Mouse (Mus musculus): Measurements from ENCODE around the gene Tnnc1. TPM values are rescaled to one million over a fixed set of nuclear protein-coding genes. Genes with fewer than 3 reads are reported as not detected.
A peak's percentile ranks its signal among the peaks of the same experiment; 100 is the strongest.

Tnnc1 gene
- polyA plus RNA-seq, 1 experiment: 0.14 TPM

GRCm38 (mm10) chr14:31205244-31205561 lies 2.9 kb upstream of the Tnnc1 start:
- H3K4me3 ChIP-seq (replicated peaks): peak overlapping the region; percentile 68
- H3K9me3 ChIP-seq (ENCODE audit: control insufficient read depth, low read length): no peaks in the 10 kb centered on the region
- H3K36me3 ChIP-seq (ENCODE audit: control insufficient read depth): peaks cover 49% of the 10 kb centered on the region
- TF ChIP-seq GATA1 (IDR thresholded peaks at IDR 0.05; ENCODE audit: low read length) (no peak), TAL1 (IDR thresholded peaks at IDR 0.05; ENCODE audit: low read length) (no peak)
- no peaks in the 10 kb centered on the region for H3K27me3 ChIP-seq (ENCODE audit: control insufficient read depth)
- peaks cover 34% of the 10 kb centered on the region for H3K4me1 ChIP-seq (ENCODE audit: control insufficient read depth)

DNA sequence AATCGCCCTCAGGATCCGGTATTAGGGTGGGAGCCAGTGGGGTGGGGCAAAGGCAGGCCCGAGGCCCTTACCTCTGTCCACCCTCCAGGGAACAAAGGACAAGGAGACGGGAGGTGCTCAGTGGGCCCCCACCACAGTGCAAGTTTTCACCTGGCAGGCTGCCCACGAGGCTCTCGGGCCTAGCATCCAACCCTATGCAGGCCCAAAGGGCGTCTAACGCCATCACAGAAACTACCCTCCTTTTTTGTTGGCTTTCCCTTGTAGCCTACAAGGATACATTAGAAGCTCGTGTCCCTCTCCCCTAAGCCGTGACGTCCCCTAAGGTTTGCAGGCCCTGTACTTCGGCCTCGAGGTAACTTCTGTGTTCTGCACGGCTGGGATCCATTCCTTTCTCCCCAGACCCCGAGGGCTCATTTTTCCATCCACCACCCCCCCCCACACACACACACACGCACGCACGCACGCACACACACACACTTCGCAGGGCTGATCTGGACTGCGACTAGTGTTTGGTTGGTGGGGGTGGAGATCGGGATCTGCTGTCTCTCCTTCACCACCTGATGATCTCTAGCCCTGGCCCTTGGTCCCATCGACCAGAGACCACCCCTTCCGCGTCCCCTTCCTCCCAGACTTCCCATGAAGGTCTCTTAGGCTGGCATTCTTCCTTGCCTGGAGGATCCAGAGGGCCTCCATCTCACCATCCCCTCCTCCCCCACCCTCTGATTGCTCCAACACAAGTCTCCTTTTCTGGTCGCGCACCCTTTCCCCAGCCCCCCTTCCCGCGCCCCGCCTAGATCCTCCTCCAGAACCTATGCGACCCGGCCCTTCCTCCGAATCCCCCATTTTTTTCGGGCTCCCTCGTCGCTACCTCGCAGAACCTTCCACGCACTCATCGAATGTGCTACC lies 2.3 kb upstream of the Tnnc1 start:
- no peak for TF ChIP-seq TAL1 (IDR thresholded peaks at IDR 0.05; ENCODE audit: low read length)
- no peak for TF ChIP-seq GATA1 (IDR thresholded peaks at IDR 0.05; ENCODE audit: low read length)
- H3K36me3 ChIP-seq (ENCODE audit: control insufficient read depth): peaks cover 43% of the 10 kb centered on the region
- peaks cover 34% of the 10 kb centered on the region for H3K4me1 ChIP-seq (ENCODE audit: control insufficient read depth)
- H3K9me3 ChIP-seq (ENCODE audit: control insufficient read depth, low read length): no peaks in the 10 kb centered on the region
- H3K4me3 ChIP-seq (replicated peaks): peak overlapping the region; percentile 68
- no peaks in the 10 kb centered on the region for H3K27me3 ChIP-seq (ENCODE audit: control insufficient read depth)

DNA sequence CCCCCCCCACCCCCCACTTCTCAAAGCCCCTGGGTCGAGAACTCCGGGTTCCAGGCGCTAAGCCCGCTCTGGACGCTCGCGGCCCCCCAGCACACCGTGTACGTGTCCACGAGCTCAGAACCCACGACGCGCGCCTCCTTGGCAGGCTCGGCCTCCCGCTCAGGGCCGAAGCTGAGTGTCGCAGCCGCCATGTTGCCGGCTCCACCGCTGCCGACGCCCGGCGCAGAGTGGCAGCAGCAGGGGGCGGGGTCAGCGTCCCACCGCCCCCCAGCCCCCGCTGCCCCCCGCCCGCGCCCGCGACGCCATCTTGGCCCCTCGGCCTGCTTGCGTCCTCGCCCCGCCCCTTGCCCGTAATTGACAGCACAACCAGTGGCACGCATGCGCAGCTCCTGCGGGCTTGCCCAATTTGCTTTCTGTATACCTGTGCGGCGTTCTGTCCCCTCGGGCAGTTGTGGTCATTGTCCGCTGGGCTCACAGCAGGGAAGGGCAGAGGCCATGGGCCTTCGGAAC lies 1.6 kb upstream of the Tnnc1 start:
- H3K4me1 ChIP-seq (ENCODE audit: control insufficient read depth): peaks cover 34% of the 10 kb centered on the region
- peak overlapping the region; percentile 68 for H3K4me3 ChIP-seq (replicated peaks)
- no peaks in the 10 kb centered on the region for H3K27me3 ChIP-seq (ENCODE audit: control insufficient read depth)
- H3K36me3 ChIP-seq (ENCODE audit: control insufficient read depth): peaks cover 37% of the 10 kb centered on the region
- H3K9me3 ChIP-seq (ENCODE audit: control insufficient read depth, low read length): no peaks in the 10 kb centered on the region
- TF ChIP-seq TAL1 (IDR thresholded peaks at IDR 0.05; ENCODE audit: low read length) (no peak), GATA1 (IDR thresholded peaks at IDR 0.05; ENCODE audit: low read length) (no peak)

DNA sequence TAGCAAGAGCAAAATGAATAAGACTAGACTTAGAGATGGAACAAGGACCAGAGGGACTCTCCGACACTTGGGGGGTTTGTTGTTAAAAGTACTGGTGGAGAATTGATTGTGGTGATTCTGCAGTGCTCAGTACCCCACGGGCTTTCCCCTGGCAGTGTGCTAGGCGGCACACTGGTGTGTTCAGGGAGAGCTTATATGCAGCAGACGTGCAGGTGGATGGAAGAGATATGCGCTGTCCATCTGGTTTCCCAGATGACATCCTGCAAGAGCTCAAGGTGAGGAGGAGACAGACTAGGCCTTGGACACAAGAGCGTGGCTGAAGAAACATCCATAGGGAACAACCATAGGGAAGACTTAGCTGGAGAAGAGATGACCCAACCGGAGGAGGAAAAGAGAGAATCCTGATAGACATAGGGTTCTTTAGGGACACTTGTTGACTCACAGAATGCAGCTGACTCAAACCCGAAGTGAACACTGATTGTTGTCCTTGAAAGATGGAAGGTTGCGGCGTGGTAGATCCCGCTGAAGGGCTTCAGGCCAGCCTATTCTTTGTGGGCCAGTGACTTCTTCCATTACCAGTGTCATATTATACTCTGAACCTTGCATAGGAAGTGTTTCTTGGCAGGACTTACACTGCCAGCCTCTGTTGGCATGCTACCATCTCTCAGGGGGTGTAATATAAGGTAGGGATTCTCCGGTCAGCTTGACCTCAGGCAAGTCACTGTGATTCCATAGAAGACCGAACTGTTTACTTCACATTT lies 862 bp upstream of the Tnnc1 start:
- 0 out of 2 replicates have a peak, but pooled peaks cover 2% of the 10 kb centered on the region for H3K27me3 ChIP-seq (ENCODE audit: control insufficient read depth)
- peaks cover 34% of the 10 kb centered on the region for H3K4me1 ChIP-seq (ENCODE audit: control insufficient read depth)
- H3K36me3 ChIP-seq (ENCODE audit: control insufficient read depth): peaks cover 30% of the 10 kb centered on the region
- TF ChIP-seq TAL1 (IDR thresholded peaks at IDR 0.05; ENCODE audit: low read length): peak; percentile 81
- TF ChIP-seq GATA1 (IDR thresholded peaks at IDR 0.05; ENCODE audit: low read length): no peak
- no peaks in the 10 kb centered on the region for H3K9me3 ChIP-seq (ENCODE audit: control insufficient read depth, low read length)
- H3K4me3 ChIP-seq (replicated peaks): peak overlapping the region; percentile 68

DNA sequence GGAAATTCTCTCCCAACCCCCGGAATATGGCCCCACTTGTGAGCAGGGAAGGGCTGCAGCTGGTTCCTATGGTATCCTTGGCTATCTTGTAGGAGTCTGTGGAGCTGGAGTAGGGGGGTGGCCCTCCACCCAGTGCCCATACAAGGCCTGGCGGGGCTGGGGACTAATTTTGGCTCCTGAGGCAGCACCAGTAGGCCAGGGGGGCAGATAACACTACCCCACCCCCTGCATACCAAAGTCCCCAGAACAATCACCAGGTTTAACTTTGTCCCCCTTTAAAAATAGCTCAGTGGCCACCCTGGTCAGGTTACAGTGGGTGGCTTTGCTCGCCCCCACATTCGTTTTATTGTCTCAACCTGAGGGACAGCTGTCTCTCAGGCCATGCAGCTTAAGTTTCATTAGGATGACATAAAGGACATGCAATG lies 1.0 kb downstream of the Tnnc1 start:
- Histone ChIP-seq H3K27me3 (ENCODE audit: control insufficient read depth) (peaks cover 2% of the 10 kb centered on the region; the same call in 1 of the 2 replicates), H3K9me3 (ENCODE audit: control insufficient read depth, low read length) (no peaks in the 10 kb centered on the region), H3K4me3 (replicated peaks) (no peak overlapping the region), H3K4me1 (ENCODE audit: control insufficient read depth) (peaks cover 34% of the 10 kb centered on the region), H3K36me3 (ENCODE audit: control insufficient read depth) (peaks cover 11% of the 10 kb centered on the region)
- TF ChIP-seq GATA1 (IDR thresholded peaks at IDR 0.05; ENCODE audit: low read length): no peak
- TF ChIP-seq TAL1 (IDR thresholded peaks at IDR 0.05; ENCODE audit: low read length): no peak

DNA sequence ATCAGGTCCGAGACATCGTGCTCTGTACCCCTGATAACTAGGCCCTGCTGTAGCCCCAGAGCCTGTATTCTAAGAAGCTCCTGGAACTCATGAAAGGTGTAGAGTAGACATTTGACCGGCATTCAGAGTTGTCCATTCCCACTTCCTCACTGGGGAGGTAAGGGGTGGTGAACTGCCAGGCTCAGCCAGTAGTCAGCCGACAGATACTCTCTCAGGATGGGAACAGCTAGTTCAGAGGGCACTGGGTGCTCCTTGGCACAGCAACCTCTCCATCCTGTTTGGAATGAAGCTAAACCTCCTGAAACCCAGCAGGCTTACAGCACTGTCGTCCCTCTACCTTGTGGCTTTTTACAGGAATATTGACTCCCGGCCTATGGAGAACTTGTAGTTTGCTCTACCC lies 3.7 kb downstream of the Tnnc1 start:
- Histone ChIP-seq H3K4me3 (replicated peaks) (no peak overlapping the region), H3K9me3 (ENCODE audit: control insufficient read depth, low read length) (no peaks in the 10 kb centered on the region), H3K4me1 (ENCODE audit: control insufficient read depth) (peaks cover 26% of the 10 kb centered on the region), H3K36me3 (ENCODE audit: control insufficient read depth) (no peaks in the 10 kb centered on the region; the same call in 1 of the 2 replicates), H3K27me3 (ENCODE audit: control insufficient read depth) (peaks cover 5% of the 10 kb centered on the region; the same call in 1 of the 2 replicates)
- no peak for TF ChIP-seq TAL1 (IDR thresholded peaks at IDR 0.05; ENCODE audit: low read length)
- TF ChIP-seq GATA1 (IDR thresholded peaks at IDR 0.05; ENCODE audit: low read length): no peak

- H3K4me1 ChIP-seq (ENCODE audit: control insufficient read depth): peaks cover 24% of the 10 kb centered on the region
- H3K27me3 ChIP-seq (ENCODE audit: control insufficient read depth): peaks cover 5% of the 10 kb centered on the region; the same call in 1 of the 2 replicates
- no peaks in the 10 kb centered on the region for H3K9me3 ChIP-seq (ENCODE audit: control insufficient read depth, low read length)
- no peak overlapping the region for H3K4me3 ChIP-seq (replicated peaks)
- no peak for TF ChIP-seq TAL1 (IDR thresholded peaks at IDR 0.05; ENCODE audit: low read length)
- TF ChIP-seq GATA1 (IDR thresholded peaks at IDR 0.05; ENCODE audit: low read length): no peak
- H3K36me3 ChIP-seq (ENCODE audit: control insufficient read depth): no peaks in the 10 kb centered on the region; the same call in 1 of the 2 replicates
Observed at GRCm38 (mm10) chr14:31212499-31212898, 4.4 kb downstream of the Tnnc1 start.

DNA sequence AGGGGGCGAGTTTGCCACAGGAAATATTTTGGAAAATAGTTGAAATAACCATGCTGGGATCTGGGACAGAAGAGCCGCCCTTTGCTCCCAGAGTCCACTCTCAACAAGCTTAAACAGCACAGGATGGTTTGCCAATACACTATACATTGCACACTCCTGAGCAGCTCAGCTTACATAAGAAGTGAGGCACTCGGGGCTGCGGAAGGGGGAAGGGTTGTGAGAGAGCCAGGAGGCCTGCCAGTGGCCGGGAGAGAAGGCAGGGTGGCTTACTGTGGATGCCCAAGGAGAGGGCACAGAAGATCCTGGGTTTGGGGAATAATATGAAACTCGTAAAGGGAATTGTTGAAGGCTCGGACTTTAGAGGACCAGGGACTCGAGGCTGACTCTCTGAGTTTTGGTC lies 5.8 kb downstream of the Tnnc1 start:
- Histone ChIP-seq H3K27me3 (ENCODE audit: control insufficient read depth) (peaks cover 10% of the 10 kb centered on the region), H3K36me3 (ENCODE audit: control insufficient read depth) (no peaks in the 10 kb centered on the region; the same call in 1 of the 2 replicates), H3K4me1 (ENCODE audit: control insufficient read depth) (peaks cover 25% of the 10 kb centered on the region), H3K4me3 (replicated peaks) (no peak overlapping the region), H3K9me3 (ENCODE audit: control insufficient read depth, low read length) (no peaks in the 10 kb centered on the region)
- TF ChIP-seq TAL1 (IDR thresholded peaks at IDR 0.05; ENCODE audit: low read length): no peak
- no peak for TF ChIP-seq GATA1 (IDR thresholded peaks at IDR 0.05; ENCODE audit: low read length)

GRCm38 (mm10) chr14:31214684-31215083 lies 6.6 kb downstream of the Tnnc1 start:
- Histone ChIP-seq H3K27me3 (ENCODE audit: control insufficient read depth) (peaks cover 13% of the 10 kb centered on the region), H3K36me3 (ENCODE audit: control insufficient read depth) (no peaks in the 10 kb centered on the region; the same call in 1 of the 2 replicates), H3K9me3 (ENCODE audit: control insufficient read depth, low read length) (no peaks in the 10 kb centered on the region), H3K4me1 (ENCODE audit: control insufficient read depth) (peaks cover 25% of the 10 kb centered on the region), H3K4me3 (replicated peaks) (no peak overlapping the region)
- TF ChIP-seq GATA1 (IDR thresholded peaks at IDR 0.05; ENCODE audit: low read length) (no peak), TAL1 (IDR thresholded peaks at IDR 0.05; ENCODE audit: low read length) (no peak)
